In the genomic region with DNA sequence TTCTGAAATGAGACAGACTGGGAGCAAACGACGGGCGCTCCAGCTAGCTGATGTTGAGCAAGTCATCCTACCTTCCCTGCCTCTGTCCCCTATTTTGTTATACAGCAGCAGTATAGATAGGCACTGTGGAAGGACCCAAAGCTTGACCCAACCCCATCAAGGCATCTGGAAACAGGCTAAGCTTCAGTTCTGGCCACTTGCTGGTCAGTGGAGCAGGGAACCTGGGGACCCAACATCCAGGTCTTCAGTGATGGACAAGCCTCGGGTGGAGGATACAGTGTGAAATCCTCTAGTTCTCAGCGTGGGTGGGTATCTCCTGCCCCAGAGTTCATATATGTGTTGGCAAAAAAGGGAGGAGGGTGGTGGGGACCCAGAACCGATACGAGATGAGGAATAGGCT, we compare ENCODE assay signal across 9 mouse cellular contexts. TPM values are rescaled to one million over a fixed set of nuclear protein-coding genes. Genes with fewer than 3 reads are reported as not detected.
DNase-seq lines count a peak whose midpoint lies in the region; ATAC-seq lines count a peak whose summit lies in the region.
"Had no signal": no experiment of that assay in that cellular context is flagged by ENCODE, and none has a peak within 500 bp of the region (broad histone marks: within the 10 kb centered on the region; RNA-seq: fewer than 3 reads in every experiment).

No protein-coding gene starts in this region.

- peaks cover 57% of the 10 kb centered on the region for H3K27me3 ChIP-seq in heart, embryonic 15.5 days
- H3K27me3 ChIP-seq in embryonic facial prominence, embryonic 13.5 days: peaks cover 56% of the 10 kb centered on the region
- peaks cover 48% of the 10 kb centered on the region for H3K27me3 ChIP-seq in intestine, embryonic 16.5 days (replicated peaks; ENCODE audit: control insufficient read depth, insufficient read depth, low read length)
- H3K27me3 ChIP-seq: CH12.LX had no signal

- 42% methylated on average over 7 of the region's 7 CpGs for WGBS in heart, embryonic 15.5 days
- WGBS in embryonic facial prominence, embryonic 13.5 days: 38% methylated on average over 7 of the region's 7 CpGs
- WGBS in intestine, embryonic 16.5 days: 38% methylated on average over 7 of the region's 7 CpGs

- H3K4me1 ChIP-seq in heart, embryonic 15.5 days (replicated peaks): peaks cover 25% of the 10 kb centered on the region
- peaks cover 36% of the 10 kb centered on the region for H3K4me1 ChIP-seq in embryonic facial prominence, embryonic 13.5 days
- peaks cover 13% of the 10 kb centered on the region for H3K4me1 ChIP-seq in intestine, embryonic 16.5 days (ENCODE audit: control insufficient read depth, insufficient read depth, low read length)

- H3K9ac ChIP-seq in heart, embryonic 15.5 days: no peak overlapping the region
- H3K9ac ChIP-seq in embryonic facial prominence, embryonic 13.5 days: no peak overlapping the region
- H3K9ac ChIP-seq in intestine, embryonic 16.5 days (ENCODE audit: low read depth, low read length): no peak overlapping the region

- H3K4me2 ChIP-seq in heart, embryonic 15.5 days: peak overlapping the region; percentile 99
- H3K4me2 ChIP-seq in embryonic facial prominence, embryonic 13.5 days: peak overlapping the region; percentile 91
- H3K4me2 ChIP-seq in intestine, embryonic 16.5 days (ENCODE audit: low read depth, low read length): peak overlapping the region; percentile 99

- no peaks in the 10 kb centered on the region for H3K36me3 ChIP-seq in heart, embryonic 15.5 days
- no peaks in the 10 kb centered on the region for H3K36me3 ChIP-seq in embryonic facial prominence, embryonic 13.5 days
- no peaks in the 10 kb centered on the region for H3K36me3 ChIP-seq in intestine, embryonic 16.5 days (ENCODE audit: control insufficient read depth, insufficient read depth, low read length)

- no peak for DNase-seq in heart, postnatal 25 days (ENCODE audit: low spot score)
- DNase-seq in neural tube, embryonic 10.5 days (ENCODE audit: extremely low spot score, low spot score): peak; percentile 26
- DNase-seq in left cerebral cortex, postnatal 25 days (ENCODE audit: low spot score in 2 of 2): no peak
- DNase-seq in left cerebral cortex, adult 18-20 months (ENCODE audit: low spot score in 2 of 2): no peak
- no peak for DNase-seq in Muller cell, postnatal 12 days (ENCODE audit: inconsistent ontology term)

- peak overlapping the region; percentile 58 for H3K4me3 ChIP-seq in heart, embryonic 15.5 days
- peak overlapping the region; percentile 50 for H3K4me3 ChIP-seq in embryonic facial prominence, embryonic 13.5 days
- H3K4me3 ChIP-seq in intestine, embryonic 16.5 days (ENCODE audit: low read length): peak overlapping the region; percentile 58

- ATAC-seq in heart, embryonic 15.5 days (replicated peaks; ENCODE audit: insufficient number of reproducible peaks, insufficient read depth, low FRiP score, low read depth): no peak
- ATAC-seq in embryonic facial prominence, embryonic 13.5 days (ENCODE audit: insufficient number of reproducible peaks, insufficient read depth, low FRiP score, low TSS enrichment, low read depth): no peak
- no peak for ATAC-seq in intestine, embryonic 16.5 days

- intact Hi-C loops in heart, postnatal 25 days (cut with DNase I): no loop called here
- intact Hi-C loops in left cerebral cortex, postnatal 25 days (cut with DNase I): no loop called here

- no peaks in the 10 kb centered on the region for H3K9me3 ChIP-seq in heart, embryonic 15.5 days (replicated peaks)
- H3K9me3 ChIP-seq in embryonic facial prominence, embryonic 13.5 days: no peaks in the 10 kb centered on the region
- H3K9me3 ChIP-seq in intestine, embryonic 16.5 days (ENCODE audit: control insufficient read depth, low read length): no peaks in the 10 kb centered on the region

- no peak overlapping the region for H3K27ac ChIP-seq in heart, embryonic 15.5 days
- H3K27ac ChIP-seq in embryonic facial prominence, embryonic 13.5 days: no peak overlapping the region
- no peak overlapping the region for H3K27ac ChIP-seq in intestine, embryonic 16.5 days (ENCODE audit: low read length)

RNA-seq across cellular contexts. Expression of gene Car7, which starts 5.7 kb away (rescaled TPM):
- 2.4 and 2.8 TPM in 2 replicates for polyA plus RNA-seq in heart, embryonic 15.5 days (2015; fragmentation: Nextera tagmentation; extraction: Ambion mirVana)
- 1 to 10 TPM; 2.9 to 3.4 TPM for total RNA-seq in heart, postnatal 25 days (2021)
- 1.7 and 1.8 TPM in 2 replicates for polyA plus RNA-seq in embryonic facial prominence, embryonic 13.5 days (2015; fragmentation: Nextera tagmentation; extraction: Ambion mirVana)
- polyA plus RNA-seq in intestine, embryonic 16.5 days (2015; fragmentation: Nextera tagmentation; extraction: Ambion mirVana): 1.2 and 1.4 TPM in 2 replicates
- total RNA-seq in left cerebral cortex, postnatal 25 days (2021): 10 to 100 TPM; 28.9 to 30.7 TPM
- 10 to 100 TPM; 25.3 to 28.7 TPM for total RNA-seq in left cerebral cortex, adult 18-20 months (2021)

RNA-seq across cellular contexts. Expression of gene Nae1, which starts 5.8 kb away (rescaled TPM):
- polyA plus RNA-seq in heart, embryonic 15.5 days (2015; fragmentation: Nextera tagmentation; extraction: Ambion mirVana): 63.4 and 64.4 TPM in 2 replicates
- total RNA-seq in heart, postnatal 25 days (2021): 10 to 100 TPM; 29.6 to 30.5 TPM
- 111 TPM in 2 replicates for polyA plus RNA-seq in embryonic facial prominence, embryonic 13.5 days (2015; fragmentation: Nextera tagmentation; extraction: Ambion mirVana)
- polyA plus RNA-seq in intestine, embryonic 16.5 days (2015; fragmentation: Nextera tagmentation; extraction: Ambion mirVana): 61.2 and 71.3 TPM in 2 replicates
- 10 to 100 TPM; 44.5 to 50.5 TPM for total RNA-seq in left cerebral cortex, postnatal 25 days (2021)
- 10 to 100 TPM; 47.7 to 55.6 TPM for total RNA-seq in left cerebral cortex, adult 18-20 months (2021)

RNA-seq across cellular contexts. Expression of gene Terb1, which starts 30.5 kb away (rescaled TPM):
- 0.09 and 0.32 TPM in 2 replicates for polyA plus RNA-seq in heart, embryonic 15.5 days (2015; fragmentation: Nextera tagmentation; extraction: Ambion mirVana)
- not detected for total RNA-seq in heart, postnatal 25 days (2021)
- 0.39 and 0.51 TPM in 2 replicates for polyA plus RNA-seq in embryonic facial prominence, embryonic 13.5 days (2015; fragmentation: Nextera tagmentation; extraction: Ambion mirVana)
- polyA plus RNA-seq in intestine, embryonic 16.5 days (2015; fragmentation: Nextera tagmentation; extraction: Ambion mirVana): 0.07 and 0.21 TPM in 2 replicates
- total RNA-seq in left cerebral cortex, postnatal 25 days (2021): 1 to 10 TPM; 1.9 to 2.3 TPM
- 1 to 10 TPM; 1.6 to 1.7 TPM for total RNA-seq in left cerebral cortex, adult 18-20 months (2021)
- total RNA-seq: CH12.LX had no signal

RNA-seq across cellular contexts. Expression of gene Pdp2, which starts 51.0 kb away (rescaled TPM):
- polyA plus RNA-seq in heart, embryonic 15.5 days (2015; fragmentation: Nextera tagmentation; extraction: Ambion mirVana): 5.8 and 7.3 TPM in 2 replicates
- 10 to 100 TPM; 20.1 to 29.0 TPM for total RNA-seq in heart, postnatal 25 days (2021)
- 11.0 and 11.7 TPM in 2 replicates for polyA plus RNA-seq in embryonic facial prominence, embryonic 13.5 days (2015; fragmentation: Nextera tagmentation; extraction: Ambion mirVana)
- polyA plus RNA-seq in intestine, embryonic 16.5 days (2015; fragmentation: Nextera tagmentation; extraction: Ambion mirVana): 18.2 and 18.4 TPM in 2 replicates
- total RNA-seq in left cerebral cortex, postnatal 25 days (2021): 1 to 10 TPM; 7.6 to 8.4 TPM
- total RNA-seq in left cerebral cortex, adult 18-20 months (2021): 1 to 10 TPM; 7.7 to 8.9 TPM

Comparison
In these comparisons a context has a peak if more than half of its experiments do, and no peak if none do; other contexts are left out.
1. RNA of gene Car7, which starts 5.7 kb away (total RNA-seq): 28.9 to 30.7 TPM in left cerebral cortex, postnatal 25 days and 25.3 to 28.7 TPM in left cerebral cortex, adult 18-20 months; 2.9 to 3.4 TPM in heart, postnatal 25 days; every median in the first group is over 4 times any median in the second.
2. Peak in every context shown above with its lines, with median percentiles within 50 percentile points of each other: H3K4me2 ChIP-seq and H3K4me3 ChIP-seq.